Mouse (Mus musculus) adrenal gland, adult 10 weeks (tissue): ENCODE data around the gene Armcx5. TPM values are rescaled to one million over a fixed set of nuclear protein-coding genes. Genes with fewer than 3 reads are reported as not detected.

ENCODE experiments used
- polyA plus RNA-seq: library from polyadenylated mRNA; stranded (reverse); fragments of 350-450 nt; fragmentation: Illumina TruSeq; extraction: RNeasy Lipid Tissue Mini Kit (QIAGEN cat#74804); gene quantifications from one replicate; pipeline ENCODE4 v1.2.3, GENCODE M21; 2014; ENCODE audit warnings: low read depth, low replicate concordance

Armcx5 gene
- polyA plus RNA-seq, result 33.2 TPM

GRCm38 (mm10) chrX:135742304-135743055, at the start of gene Armcx5, which contains the start of gene Gprasp1:
TSS of gene Armcx5 (plus strand) at chrX:135742733.
TSS of gene Gprasp1 (plus strand) at chrX:135742733.

DNA sequence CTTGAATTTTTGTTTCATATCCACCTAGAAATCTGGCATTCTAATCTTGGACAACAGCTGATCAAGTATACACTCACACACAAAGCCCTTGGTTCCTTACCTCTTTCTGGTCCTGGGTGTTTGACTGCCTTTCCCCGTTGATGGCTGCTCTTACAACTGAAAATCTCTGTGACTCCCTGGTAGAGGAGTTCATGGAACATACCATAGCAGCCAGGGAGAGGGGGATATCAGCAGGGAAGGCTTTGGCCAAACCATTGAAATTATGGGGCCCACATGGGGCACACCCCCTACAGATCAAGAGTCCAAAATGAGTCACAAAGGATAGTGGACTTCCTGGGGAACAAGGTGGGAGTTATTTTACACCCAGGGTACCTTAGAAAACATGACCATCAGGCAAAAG, 48.9 kb upstream of the Armcx5 start, which contains the start of gene Tcp11x2:
TSS of gene Tcp11x2 (minus strand) at position 158 of the 400 bp plus-strand sequence.

GRCm38 (mm10) chrX:135725161-135725560, 17.4 kb upstream of the Armcx5 start, which contains the start of gene Tmsb15a:
TSS of gene Tmsb15a (minus strand) at chrX:135725261.

Other genes starting within 250 kb of the Armcx5 start
- not detected for gene AV320801, start 248.1 kb upstream of the Armcx5 start, polyA plus RNA-seq
- gene Nxf7, start 144.0 kb upstream of the Armcx5 start, polyA plus RNA-seq, result not detected
- gene Prame, start 115.0 kb upstream of the Armcx5 start, polyA plus RNA-seq, result not detected
- not detected for gene Tcp11x2, start 48.9 kb upstream of the Armcx5 start, polyA plus RNA-seq
- 4.5 TPM for gene Tmsb15a, start 17.5 kb upstream of the Armcx5 start, polyA plus RNA-seq
- gene Gprasp1, start within 50 bp of the Armcx5 start, polyA plus RNA-seq, result 153 TPM
- gene Bhlhb9, start 54.9 kb downstream of the Armcx5 start, polyA plus RNA-seq, result 58.9 TPM
- gene Gprasp2, start 96.3 kb downstream of the Armcx5 start, polyA plus RNA-seq, result 33.6 TPM